Mouse (Mus musculus) heart, embryonic 15.5 days (tissue): ENCODE data around the gene Sobp. TPM values are rescaled to one million over a fixed set of nuclear protein-coding genes. Genes with fewer than 3 reads are reported as not detected.
A peak's percentile ranks its signal among the peaks of the same experiment; 100 is the strongest.

Experiments
- ATAC-seq: fragments of 200-750 bp; cut with Nextera tagmentation; replicated peaks from 2 replicates; pipeline ENCODE4 v1.8.0; 2017; ENCODE audit warnings: low read depth, moderate TSS enrichment; ENCODE audit not compliant: insufficient number of reproducible peaks, insufficient read depth, low FRiP score
- H3K27ac ChIP-seq: fragments of 300-500 bp; sonication (generic); 2 replicates; pipeline ENCODE4 v1.5.1; 2015; ENCODE audit warnings: mild to moderate bottlenecking, inconsistent platforms
- H3K27me3 ChIP-seq: fragments of 300-500 bp; sonication (generic); 2 replicates; pipeline ENCODE4 v1.6.1; 2015; ENCODE audit warnings: inconsistent platforms
- H3K36me3 ChIP-seq: fragments of 300-500 bp; sonication (generic); 2 replicates; pipeline ENCODE4 v1.6.1; 2015; ENCODE audit warnings: mild to moderate bottlenecking, inconsistent platforms
- H3K4me1 ChIP-seq: fragments of 300-500 bp; sonication (generic); replicated peaks from 2 replicates; pipeline ENCODE4 v1.6.1; 2015; ENCODE audit warnings: inconsistent platforms
- H3K4me2 ChIP-seq: fragments of 300-500 bp; sonication (generic); 2 replicates; pipeline ENCODE4 v1.6.1; 2015; ENCODE audit warnings: inconsistent platforms, mild to moderate bottlenecking, moderate library complexity
- H3K4me3 ChIP-seq: fragments of 300-500 bp; sonication (generic); 2 replicates; pipeline ENCODE4 v1.5.1; 2015; ENCODE audit warnings: mild to moderate bottlenecking, inconsistent platforms
- H3K9ac ChIP-seq: fragments of 300-500 bp; sonication (generic); 2 replicates; pipeline ENCODE4 v1.6.1; 2015; ENCODE audit warnings: mild to moderate bottlenecking, inconsistent platforms
- H3K9me3 ChIP-seq: fragments of 300-500 bp; sonication (generic); replicated peaks from 2 replicates; pipeline ENCODE4 v1.6.1; 2016; ENCODE audit warnings: inconsistent platforms
- WGBS: fragments of 180-500 bp; shearing (Covaris S2); methylation state at CpG from one replicate; pipeline ENCODE4 v1.1.7; 2015; ENCODE audit warnings: mixed read lengths; 5-methylcytosine and 5-hydroxymethylcytosine counted together
- polyA plus RNA-seq: library from polyadenylated mRNA; unstranded; fragments of >200 nt; fragmentation: Nextera tagmentation; extraction: Ambion mirVana; gene quantifications from 2 replicates; pipeline ENCODE4 v1.2.1, GENCODE M21; 2015

Sobp gene
- polyA plus RNA-seq, 1 experiment from 2014 or later = 2.1 TPM

- Histone ChIP-seq H3K27me3 (no peaks in the 10 kb centered on the region), H3K4me3 (no peak overlapping the region), H3K9ac (no peak overlapping the region), H3K4me1 (peaks cover 16% of the 10 kb centered on the region), H3K9me3 (peaks cover 3% of the 10 kb centered on the region; the same call in 1 of the 2 replicates), H3K36me3 (no peaks in the 10 kb centered on the region; the same call in 1 of the 2 replicates), H3K4me2 (peak overlapping the region; percentile 16; the same call in 1 of the 2 replicates), H3K27ac (peak overlapping the region; percentile 76)
- ATAC-seq = no peak
- 56% methylated on average over 5 of the region's 5 CpGs for WGBS
These were observed 15.0 kb downstream of the Sobp start for GRCm38 (mm10) chr10:43159333-43159732.

GRCm38 (mm10) chr10:43158917-43159316, 15.4 kb downstream of the Sobp start:
- Histone ChIP-seq H3K9ac (no peak overlapping the region), H3K27me3 (no peaks in the 10 kb centered on the region), H3K9me3 (peaks cover 3% of the 10 kb centered on the region; the same call in 1 of the 2 replicates), H3K36me3 (no peaks in the 10 kb centered on the region; the same call in 1 of the 2 replicates), H3K4me2 (peak overlapping the region; percentile 16; the same call in 1 of the 2 replicates), H3K27ac (peak overlapping the region; percentile 76), H3K4me3 (no peak overlapping the region), H3K4me1 (peaks cover 16% of the 10 kb centered on the region)
- no peak for ATAC-seq
- 49% methylated on average over 5 of the region's 5 CpGs for WGBS

- WGBS = 39% methylated on average over 12 of the region's 12 CpGs
- H3K4me3 ChIP-seq = no peak overlapping the region
- no peak overlapping the region for H3K9ac ChIP-seq
- H3K27ac ChIP-seq = peak overlapping the region; percentile 37; the same call in 1 of the 2 replicates
- no peaks in the 10 kb centered on the region for H3K27me3 ChIP-seq
- peaks cover 16% of the 10 kb centered on the region for H3K4me1 ChIP-seq
- no peaks in the 10 kb centered on the region for H3K36me3 ChIP-seq
- peak; percentile 85 for ATAC-seq
- H3K9me3 ChIP-seq = no peaks in the 10 kb centered on the region
- peak overlapping the region; percentile 12; the same call in 1 of the 2 replicates for H3K4me2 ChIP-seq
These were observed 19.2 kb downstream of the Sobp start for GRCm38 (mm10) chr10:43155046-43155560.

GRCm38 (mm10) chr10:43152643-43153042, 21.7 kb downstream of the Sobp start:
- Histone ChIP-seq H3K4me1 (peaks cover 7% of the 10 kb centered on the region; the same call in 1 of the 2 replicates), H3K4me3 (no peak overlapping the region), H3K27ac (no peak overlapping the region), H3K36me3 (no peaks in the 10 kb centered on the region), H3K9me3 (no peaks in the 10 kb centered on the region), H3K4me2 (no peak overlapping the region), H3K27me3 (no peaks in the 10 kb centered on the region), H3K9ac (no peak overlapping the region)
- no peak for ATAC-seq
- WGBS = 74% methylated on average over 8 of the region's 8 CpGs

- Histone ChIP-seq H3K27ac (no peak overlapping the region), H3K4me1 (no peaks in the 10 kb centered on the region), H3K9ac (no peak overlapping the region), H3K36me3 (no peaks in the 10 kb centered on the region), H3K4me2 (no peak overlapping the region), H3K4me3 (no peak overlapping the region), H3K27me3 (no peaks in the 10 kb centered on the region), H3K9me3 (no peaks in the 10 kb centered on the region)
- 74% methylated on average over 11 of the region's 11 CpGs for WGBS
- ATAC-seq = no peak
These were observed 25.9 kb downstream of the Sobp start for GRCm38 (mm10) chr10:43148456-43148855.

GRCm38 (mm10) chr10:43143173-43143572, 31.2 kb downstream of the Sobp start:
- no peak overlapping the region for H3K4me3 ChIP-seq
- no peak overlapping the region for H3K27ac ChIP-seq
- ATAC-seq = no peak
- no peaks in the 10 kb centered on the region for H3K9me3 ChIP-seq
- H3K4me2 ChIP-seq = no peak overlapping the region
- no peaks in the 10 kb centered on the region for H3K27me3 ChIP-seq
- H3K4me1 ChIP-seq = no peaks in the 10 kb centered on the region
- no peak overlapping the region for H3K9ac ChIP-seq
- 78% methylated on average over 9 of the region's 9 CpGs for WGBS
- H3K36me3 ChIP-seq = no peaks in the 10 kb centered on the region

GRCm38 (mm10) chr10:43134027-43134426, 40.3 kb downstream of the Sobp start:
- H3K9ac ChIP-seq = no peak overlapping the region

GRCm38 (mm10) chr10:43128750-43129149, 45.6 kb downstream of the Sobp start:
- Histone ChIP-seq H3K36me3 (no peaks in the 10 kb centered on the region), H3K4me3 (no peak overlapping the region), H3K9ac (no peak overlapping the region), H3K27me3 (no peaks in the 10 kb centered on the region), H3K4me1 (peaks cover 12% of the 10 kb centered on the region; the same call in 1 of the 2 replicates), H3K4me2 (no peak overlapping the region), H3K9me3 (no peaks in the 10 kb centered on the region), H3K27ac (no peak overlapping the region)
- WGBS = 74% methylated on average over 3 of the region's 3 CpGs
- ATAC-seq = no peak

More at GRCm38 (mm10) chr10:43134027-43134426, 40.3 kb downstream of the Sobp start:
- Histone ChIP-seq H3K27me3 (no peaks in the 10 kb centered on the region), H3K4me2 (no peak overlapping the region), H3K4me3 (no peak overlapping the region), H3K27ac (no peak overlapping the region), H3K36me3 (no peaks in the 10 kb centered on the region), H3K9me3 (no peaks in the 10 kb centered on the region), H3K4me1 (no peaks in the 10 kb centered on the region)
- WGBS = 82% methylated on average over 11 of the region's 11 CpGs
- no peak for ATAC-seq

GRCm38 (mm10) chr10:43124561-43124960, 49.8 kb downstream of the Sobp start:
- ATAC-seq = no peak
- no peaks in the 10 kb centered on the region for H3K9me3 ChIP-seq
- H3K36me3 ChIP-seq = no peaks in the 10 kb centered on the region
- H3K9ac ChIP-seq = no peak overlapping the region
- H3K4me2 ChIP-seq = no peak overlapping the region
- H3K27ac ChIP-seq = peak overlapping the region; percentile 6
- H3K4me1 ChIP-seq = peaks cover 21% of the 10 kb centered on the region; the same call in 1 of the 2 replicates
- H3K4me3 ChIP-seq = no peak overlapping the region
- H3K27me3 ChIP-seq = no peaks in the 10 kb centered on the region
- 59% methylated on average over 7 of the region's 7 CpGs for WGBS

- no peaks in the 10 kb centered on the region for H3K9me3 ChIP-seq
- 78% methylated on average over 4 of the region's 4 CpGs for WGBS
- peak overlapping the region; percentile 6 for H3K27ac ChIP-seq
These were observed 50.2 kb downstream of the Sobp start for GRCm38 (mm10) chr10:43124156-43124555.

GRCm38 (mm10) chr10:43123422-43123821, 50.9 kb downstream of the Sobp start:
- H3K36me3 ChIP-seq = no peaks in the 10 kb centered on the region

More at GRCm38 (mm10) chr10:43124156-43124555, 50.2 kb downstream of the Sobp start:
- Histone ChIP-seq H3K4me2 (no peak overlapping the region), H3K27me3 (no peaks in the 10 kb centered on the region), H3K4me3 (no peak overlapping the region), H3K36me3 (no peaks in the 10 kb centered on the region), H3K4me1 (peaks cover 21% of the 10 kb centered on the region; the same call in 1 of the 2 replicates), H3K9ac (no peak overlapping the region)
- ATAC-seq = no peak

More at GRCm38 (mm10) chr10:43123422-43123821, 50.9 kb downstream of the Sobp start:
- no peaks in the 10 kb centered on the region for H3K9me3 ChIP-seq
- H3K4me1 ChIP-seq = peaks cover 21% of the 10 kb centered on the region; the same call in 1 of the 2 replicates
- H3K27ac ChIP-seq = no peak overlapping the region
- WGBS = 78% methylated on average over 6 of the region's 6 CpGs
- no peak overlapping the region for H3K4me2 ChIP-seq
- no peak overlapping the region for H3K9ac ChIP-seq
- H3K27me3 ChIP-seq = no peaks in the 10 kb centered on the region
- no peak overlapping the region for H3K4me3 ChIP-seq
- ATAC-seq = no peak
